Mouse (Mus musculus) forebrain, embryonic 15.5 days (tissue): ENCODE measurements around the gene Hes7. TPM values are rescaled to one million over a fixed set of nuclear protein-coding genes. Genes with fewer than 3 reads are reported as not detected.
A peak's percentile ranks its signal among the peaks of the same experiment; 100 is the strongest.

ENCODE experiments used
- ATAC-seq: fragments of 200-750 bp; cut with Nextera tagmentation; replicated peaks from 2 replicates; pipeline ENCODE4 v1.8.0; 2017; ENCODE audit warnings: mild to moderate bottlenecking, moderate TSS enrichment, moderate library complexity
- H3K27ac ChIP-seq: fragments of 300-500 bp; sonication (generic); replicated peaks from 2 replicates; pipeline ENCODE4 v1.5.1; 2015; ENCODE audit warnings: mild to moderate bottlenecking, inconsistent platforms
- H3K27me3 ChIP-seq: fragments of 300-500 bp; sonication (generic); 2 replicates; pipeline ENCODE4 v1.6.1; 2015; ENCODE audit warnings: inconsistent platforms
- H3K36me3 ChIP-seq: fragments of 300-500 bp; sonication (generic); 2 replicates; pipeline ENCODE4 v1.6.1; 2015; ENCODE audit warnings: mild to moderate bottlenecking, inconsistent platforms
- H3K4me1 ChIP-seq: fragments of 300-500 bp; sonication (generic); 2 replicates; pipeline ENCODE4 v1.6.1; 2015; ENCODE audit warnings: inconsistent platforms
- H3K4me2 ChIP-seq: fragments of 300-500 bp; sonication (generic); replicated peaks from 2 replicates; pipeline ENCODE4 v1.6.1; 2015; ENCODE audit warnings: mild to moderate bottlenecking, inconsistent platforms
- H3K4me3 ChIP-seq: fragments of 300-500 bp; sonication (generic); 2 replicates; pipeline ENCODE4 v1.5.1; 2015; ENCODE audit warnings: mild to moderate bottlenecking, inconsistent platforms
- H3K9ac ChIP-seq: fragments of 300-500 bp; sonication (generic); replicated peaks from 2 replicates; pipeline ENCODE4 v1.6.1; 2015; ENCODE audit warnings: mild to moderate bottlenecking, inconsistent platforms
- H3K9me3 ChIP-seq: fragments of 300-500 bp; sonication (generic); 2 replicates; pipeline ENCODE4 v1.6.1; 2016; ENCODE audit warnings: inconsistent platforms
- WGBS: fragments of 180-500 bp; shearing (Covaris S2); methylation state at CpG from one replicate; pipeline ENCODE4 v1.1.7; 2015; ENCODE audit warnings: mixed read lengths; 5-methylcytosine and 5-hydroxymethylcytosine counted together
- polyA plus RNA-seq: library from polyadenylated mRNA; unstranded; fragments of >200 nt; fragmentation: Nextera tagmentation; extraction: Ambion mirVana; gene quantifications from 2 replicates; pipeline ENCODE4 v1.2.1, GENCODE M21; 2015

Hes7 gene
- polyA plus RNA-seq, 1 experiment from 2014 or later = 0.42 TPM

DNA sequence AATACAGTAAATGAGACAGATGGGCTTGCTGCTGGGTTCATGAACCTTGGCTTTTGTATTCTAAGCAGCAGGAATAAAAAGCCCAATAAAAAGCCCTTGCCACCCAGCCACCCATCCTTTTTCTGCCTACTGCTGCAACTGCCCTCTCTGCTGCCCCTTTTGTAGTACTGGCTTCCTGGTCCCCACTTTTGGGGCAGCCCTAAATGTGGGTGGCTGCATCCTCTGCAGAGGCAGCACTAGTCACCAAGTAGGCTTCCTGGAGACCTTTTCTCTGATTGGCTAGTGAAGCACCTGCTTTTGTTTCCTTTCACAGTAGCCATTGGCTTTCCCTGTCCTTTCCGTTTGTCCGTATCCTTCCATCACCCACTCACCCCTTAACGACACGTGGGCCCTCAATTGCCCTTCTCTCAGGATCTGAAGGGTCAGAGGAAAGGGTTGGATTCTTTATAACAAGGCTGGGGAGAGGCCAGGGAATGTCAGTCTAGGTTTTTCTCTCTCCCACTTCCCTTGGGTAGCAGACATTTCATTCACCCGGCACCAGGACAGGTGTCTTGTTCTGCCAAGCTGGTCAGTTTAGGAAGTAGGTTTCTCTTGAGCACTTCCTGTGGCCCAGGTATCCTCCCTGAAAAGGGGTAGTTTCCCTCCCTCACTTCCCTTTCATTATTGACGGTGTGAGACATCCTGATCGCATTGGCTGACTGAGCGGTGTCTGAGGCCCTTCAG lies 22.0 kb upstream of the Hes7 start:
- Histone ChIP-seq H3K4me1 (peaks cover 65% of the 10 kb centered on the region), H3K4me3 (peak overlapping the region; percentile 56), H3K9ac (peak overlapping the region; percentile 29), H3K36me3 (peaks cover 15% of the 10 kb centered on the region), H3K27ac (peak overlapping the region; percentile 82), H3K9me3 (no peaks in the 10 kb centered on the region), H3K4me2 (peak overlapping the region; percentile 69), H3K27me3 (no peaks in the 10 kb centered on the region)
- ATAC-seq = no peak
- WGBS = 13% methylated on average over 8 of the region's 8 CpGs

- H3K36me3 ChIP-seq = peaks cover 21% of the 10 kb centered on the region
- peak overlapping the region; percentile 61 for H3K9ac ChIP-seq
- no peaks in the 10 kb centered on the region for H3K27me3 ChIP-seq
- H3K4me1 ChIP-seq = peaks cover 65% of the 10 kb centered on the region
- whole genome bisulfite sequencing = under 1% methylated on average over 19 of the region's 19 CpGs
- peak overlapping the region; percentile 82 for H3K27ac ChIP-seq
- peak overlapping the region; percentile 69 for H3K4me2 ChIP-seq
- H3K9me3 ChIP-seq = no peaks in the 10 kb centered on the region
- peak overlapping the region; percentile 56 for H3K4me3 ChIP-seq
- no peak for ATAC-seq
Measured at GRCm38 (mm10) chr11:69098762-69099091, 21.5 kb upstream of the Hes7 start.

- Histone ChIP-seq H3K9ac (peak overlapping the region; percentile 61), H3K4me3 (peak overlapping the region; percentile 56), H3K4me1 (peaks cover 60% of the 10 kb centered on the region), H3K36me3 (peaks cover 27% of the 10 kb centered on the region), H3K4me2 (peak overlapping the region; percentile 69), H3K9me3 (no peaks in the 10 kb centered on the region), H3K27me3 (no peaks in the 10 kb centered on the region), H3K27ac (peak overlapping the region; percentile 82)
- ATAC-seq = no peak
- WGBS = under 1% methylated on average over 22 of the region's 22 CpGs
Measured at GRCm38 (mm10) chr11:69099177-69099914, 20.9 kb upstream of the Hes7 start.

DNA sequence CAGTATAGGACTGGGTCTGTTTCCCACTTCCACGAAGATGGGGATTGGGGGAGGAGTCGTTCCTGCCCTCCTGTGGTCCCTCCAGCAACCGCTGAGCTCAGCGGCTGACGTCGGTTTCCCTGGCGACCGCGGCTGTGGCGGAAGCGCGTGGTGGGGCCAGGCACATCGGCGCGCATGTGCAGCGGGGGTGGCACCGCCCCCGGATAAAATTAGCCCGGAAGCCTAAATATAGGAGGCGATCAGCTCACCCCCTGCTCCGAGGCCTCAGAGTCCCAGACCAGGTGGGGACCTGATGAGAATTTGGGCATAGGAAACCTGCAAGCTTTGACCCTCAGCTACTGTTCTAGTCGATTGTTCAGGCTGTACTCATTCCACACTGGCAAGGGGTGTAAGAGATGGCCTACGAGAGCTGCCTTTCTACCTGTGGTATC lies 20.3 kb upstream of the Hes7 start:
- H3K4me3 ChIP-seq = peak overlapping the region; percentile 56
- WGBS = under 1% methylated on average over 23 of the region's 23 CpGs
- peak overlapping the region; percentile 69 for H3K4me2 ChIP-seq
- H3K27me3 ChIP-seq = no peaks in the 10 kb centered on the region
- ATAC-seq = peak; percentile 27
- peak overlapping the region; percentile 61 for H3K9ac ChIP-seq
- no peaks in the 10 kb centered on the region for H3K9me3 ChIP-seq
- H3K4me1 ChIP-seq = peaks cover 58% of the 10 kb centered on the region
- H3K36me3 ChIP-seq = peaks cover 32% of the 10 kb centered on the region
- H3K27ac ChIP-seq = peak overlapping the region; percentile 82

DNA sequence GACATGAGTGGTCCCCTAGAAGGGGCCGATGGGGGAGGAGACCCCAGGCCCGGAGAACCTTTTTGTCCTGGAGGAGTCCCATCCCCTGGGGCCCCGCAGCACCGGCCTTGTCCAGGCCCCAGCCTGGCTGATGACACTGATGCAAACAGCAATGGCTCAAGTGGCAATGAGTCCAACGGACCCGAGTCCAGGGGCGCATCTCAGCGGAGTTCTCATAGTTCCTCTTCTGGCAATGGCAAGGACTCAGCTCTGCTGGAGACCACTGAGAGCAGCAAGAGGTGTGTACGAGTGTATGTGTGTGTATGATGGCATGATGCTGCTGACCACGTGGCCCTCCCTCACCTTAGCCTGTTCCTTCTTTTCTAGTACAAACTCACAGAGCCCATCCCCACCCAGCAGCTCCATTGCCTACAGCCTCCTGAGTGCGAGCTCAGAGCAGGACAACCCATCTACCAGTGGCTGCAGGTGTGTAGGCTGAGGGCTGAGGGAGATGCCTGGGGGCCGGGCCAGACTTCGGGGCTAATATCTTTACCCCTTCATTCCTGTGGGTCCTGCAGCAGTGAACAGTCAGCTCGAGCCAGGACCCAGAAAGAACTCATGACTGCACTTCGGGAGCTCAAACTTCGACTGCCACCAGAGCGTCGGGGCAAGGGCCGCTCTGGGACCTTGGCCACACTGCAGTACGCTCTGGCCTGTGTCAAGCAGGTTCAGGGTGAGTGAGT lies 19.4 kb upstream of the Hes7 start:
- no peaks in the 10 kb centered on the region for H3K9me3 ChIP-seq
- H3K4me2 ChIP-seq = peak overlapping the region; percentile 69
- H3K36me3 ChIP-seq = peaks cover 38% of the 10 kb centered on the region
- no peak for ATAC-seq
- H3K27me3 ChIP-seq = no peaks in the 10 kb centered on the region
- H3K27ac ChIP-seq = no peak overlapping the region
- H3K9ac ChIP-seq = peak overlapping the region; percentile 61; the same call in 1 of the 2 replicates
- H3K4me1 ChIP-seq = peaks cover 50% of the 10 kb centered on the region
- WGBS = 88% methylated on average over 20 of the region's 20 CpGs
- H3K4me3 ChIP-seq = peak overlapping the region; percentile 56

GRCm38 (mm10) chr11:69101604-69102402 lies 18.4 kb upstream of the Hes7 start:
- Histone ChIP-seq H3K9ac (no peak overlapping the region), H3K9me3 (no peaks in the 10 kb centered on the region), H3K27me3 (no peaks in the 10 kb centered on the region), H3K4me3 (no peak overlapping the region), H3K27ac (no peak overlapping the region), H3K4me1 (peaks cover 41% of the 10 kb centered on the region), H3K36me3 (peaks cover 42% of the 10 kb centered on the region), H3K4me2 (no peak overlapping the region)
- WGBS = 89% methylated on average over 21 of the region's 21 CpGs
- ATAC-seq = no peak

DNA sequence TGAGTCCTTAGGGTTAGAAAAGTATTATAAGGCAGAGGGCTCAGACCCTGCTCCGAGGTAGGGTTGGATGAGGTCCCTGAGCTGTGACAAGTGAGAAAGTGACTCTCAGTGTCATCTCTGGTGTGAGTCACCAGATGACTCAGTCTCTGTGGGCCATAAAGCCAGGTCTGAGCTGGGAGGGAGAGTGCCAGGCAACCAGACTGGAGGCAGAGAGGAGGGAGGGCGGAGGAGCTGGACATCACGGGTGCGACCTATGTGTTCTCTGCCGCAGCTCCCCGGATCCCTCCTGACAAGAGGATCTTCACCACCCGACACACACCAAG lies 17.8 kb upstream of the Hes7 start:
- Histone ChIP-seq H3K9ac (no peak overlapping the region), H3K27ac (no peak overlapping the region), H3K9me3 (no peaks in the 10 kb centered on the region), H3K4me2 (no peak overlapping the region), H3K27me3 (no peaks in the 10 kb centered on the region), H3K36me3 (peaks cover 42% of the 10 kb centered on the region), H3K4me1 (peaks cover 36% of the 10 kb centered on the region), H3K4me3 (no peak overlapping the region)
- no peak for ATAC-seq
- WGBS = 96% methylated on average over 7 of the region's 7 CpGs

GRCm38 (mm10) chr11:69103121-69103520 lies 17.1 kb upstream of the Hes7 start:
- Histone ChIP-seq H3K9me3 (no peaks in the 10 kb centered on the region), H3K4me2 (no peak overlapping the region), H3K9ac (no peak overlapping the region), H3K27me3 (no peaks in the 10 kb centered on the region), H3K27ac (no peak overlapping the region), H3K4me3 (no peak overlapping the region), H3K36me3 (peaks cover 48% of the 10 kb centered on the region), H3K4me1 (peaks cover 28% of the 10 kb centered on the region)
- ATAC-seq = no peak
- WGBS = 96% methylated on average over 14 of the region's 14 CpGs

DNA sequence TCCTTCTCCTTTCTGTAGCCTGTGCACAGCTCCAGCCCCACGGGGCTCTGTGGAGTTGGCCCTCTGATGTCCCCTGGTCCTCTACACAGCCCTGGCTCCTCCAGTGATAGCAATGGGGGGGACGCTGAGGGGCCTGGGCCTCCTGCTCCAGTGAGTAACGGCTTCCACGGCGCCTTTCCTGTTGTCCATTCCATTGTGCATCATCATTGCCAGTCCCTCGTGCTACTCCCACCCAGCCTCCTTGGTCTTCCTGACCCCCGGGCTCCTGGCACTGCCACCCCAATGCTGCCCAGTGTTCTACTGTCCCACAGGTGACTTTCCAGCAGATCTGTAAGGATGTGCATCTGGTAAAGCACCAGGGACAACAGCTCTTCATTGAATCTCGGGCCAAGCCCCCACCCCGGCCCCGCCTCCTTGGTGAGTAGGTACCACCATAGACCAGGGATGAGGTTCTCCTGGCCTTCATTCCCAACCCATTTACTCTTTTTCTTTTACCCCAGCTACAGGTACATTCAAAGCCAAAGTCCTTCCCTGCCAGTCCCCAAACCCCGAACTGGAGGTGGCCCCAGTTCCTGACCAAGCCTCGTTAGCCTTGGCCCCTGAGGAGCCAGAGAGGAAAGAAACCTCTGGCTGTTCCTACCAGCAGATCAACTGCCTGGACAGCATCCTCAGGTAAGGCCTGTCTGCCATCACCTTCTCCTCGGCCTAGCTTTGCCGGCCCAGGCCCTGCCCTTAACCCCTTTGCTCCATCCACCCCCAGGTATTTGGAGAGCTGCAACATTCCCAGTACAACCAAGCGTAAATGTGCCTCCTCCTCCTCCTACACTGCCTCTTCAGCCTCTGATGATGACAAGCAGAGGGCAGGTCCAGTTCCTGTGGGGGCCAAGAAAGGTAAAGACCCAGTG lies 16.4 kb upstream of the Hes7 start:
- Histone ChIP-seq H3K4me3 (no peak overlapping the region), H3K4me1 (peaks cover 21% of the 10 kb centered on the region), H3K27me3 (no peaks in the 10 kb centered on the region), H3K9me3 (no peaks in the 10 kb centered on the region), H3K36me3 (peaks cover 54% of the 10 kb centered on the region), H3K27ac (no peak overlapping the region), H3K9ac (no peak overlapping the region), H3K4me2 (no peak overlapping the region)
- 89% methylated on average over 15 of the region's 15 CpGs for WGBS
- ATAC-seq = no peak

GRCm38 (mm10) chr11:69104487-69104886 lies 15.7 kb upstream of the Hes7 start:
- peaks cover 56% of the 10 kb centered on the region for H3K36me3 ChIP-seq
- no peak overlapping the region for H3K4me2 ChIP-seq
- no peak overlapping the region for H3K27ac ChIP-seq
- no peak for ATAC-seq
- peaks cover 14% of the 10 kb centered on the region for H3K4me1 ChIP-seq
- H3K4me3 ChIP-seq = no peak overlapping the region
- no peak overlapping the region for H3K9ac ChIP-seq
- H3K9me3 ChIP-seq = no peaks in the 10 kb centered on the region
- no peaks in the 10 kb centered on the region for H3K27me3 ChIP-seq
- WGBS = 90% methylated on average over 14 of the region's 14 CpGs

GRCm38 (mm10) chr11:69105227-69105626 lies 15.0 kb upstream of the Hes7 start:
- Histone ChIP-seq H3K9ac (no peak overlapping the region), H3K36me3 (peaks cover 56% of the 10 kb centered on the region), H3K27ac (no peak overlapping the region), H3K4me1 (peaks cover 8% of the 10 kb centered on the region), H3K27me3 (no peaks in the 10 kb centered on the region), H3K9me3 (no peaks in the 10 kb centered on the region), H3K4me3 (no peak overlapping the region), H3K4me2 (no peak overlapping the region)
- WGBS = 91% methylated on average over 6 of the region's 6 CpGs
- ATAC-seq = no peak
